Mouse (Mus musculus) neural tube, embryonic 10.5 days (tissue): ENCODE data around the gene Dsp.

ENCODE experiments used
- DNase-seq: peaks from one replicate; pipeline ENCODE4 v3.0.0-alpha.2; 2017; ENCODE audit warnings: low spot score; ENCODE audit errors: extremely low spot score

The Dsp gene

DNA sequence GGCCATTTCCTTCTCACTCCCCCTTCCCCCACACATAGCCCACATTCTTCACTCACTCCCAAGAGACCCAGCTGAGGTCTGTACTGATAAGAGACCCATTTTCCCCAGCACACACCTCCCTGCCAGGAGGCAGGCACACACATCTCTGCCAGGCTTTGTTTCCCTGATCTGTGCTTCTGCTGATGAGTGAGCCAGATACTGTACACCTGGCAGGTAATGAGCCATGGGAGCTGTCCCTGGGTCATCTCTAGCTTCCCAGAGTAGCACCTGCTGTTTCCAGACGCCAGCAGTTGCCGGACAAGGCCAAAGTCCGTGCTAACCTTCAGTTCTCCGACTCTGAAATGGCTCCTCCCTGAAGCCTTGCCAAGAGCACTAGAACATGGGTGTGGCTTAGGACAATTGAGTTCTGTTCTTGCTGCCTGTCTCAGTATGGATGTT lies 19.6 kb downstream of the Dsp start:
- no peak for DNase-seq

DNA sequence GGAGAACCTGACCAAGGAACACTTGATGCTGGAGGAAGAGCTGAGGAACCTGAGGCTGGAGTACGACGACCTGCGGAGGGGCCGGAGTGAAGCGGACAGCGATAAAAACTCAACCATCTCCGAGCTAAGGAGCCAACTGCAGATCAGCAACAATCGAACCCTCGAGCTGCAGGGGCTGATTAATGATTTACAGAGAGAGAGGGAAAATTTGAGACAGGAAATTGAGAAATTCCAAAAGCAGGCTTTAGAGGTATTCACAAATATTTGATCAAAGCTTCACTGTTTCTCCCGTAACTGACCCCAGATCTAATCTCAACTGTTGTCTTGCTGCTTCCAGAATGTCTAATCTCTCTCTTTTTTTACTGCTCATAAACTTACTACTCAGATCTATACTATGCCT lies 42.3 kb downstream of the Dsp start:
- no peak for DNase-seq

DNA sequence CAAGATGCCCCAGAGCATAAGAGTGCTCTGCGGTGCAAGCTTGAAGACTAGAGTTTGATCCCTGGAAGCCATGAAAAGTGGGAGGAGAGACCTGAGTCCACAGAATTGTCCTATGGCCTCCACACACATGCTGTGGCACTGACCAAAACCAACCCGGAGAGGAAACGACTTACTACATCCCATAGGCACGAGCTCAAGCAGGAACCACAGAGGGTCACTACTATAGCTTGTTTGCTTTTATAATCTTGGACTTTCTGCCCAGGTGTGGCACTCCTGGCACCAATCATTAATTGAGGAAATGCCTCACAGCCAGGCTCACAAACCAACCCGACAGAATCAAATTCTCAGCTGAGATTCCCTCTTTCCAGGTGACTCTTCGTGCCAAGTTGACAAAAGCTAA lies 50.3 kb downstream of the Dsp start:
- DNase-seq, result no peak

DNA sequence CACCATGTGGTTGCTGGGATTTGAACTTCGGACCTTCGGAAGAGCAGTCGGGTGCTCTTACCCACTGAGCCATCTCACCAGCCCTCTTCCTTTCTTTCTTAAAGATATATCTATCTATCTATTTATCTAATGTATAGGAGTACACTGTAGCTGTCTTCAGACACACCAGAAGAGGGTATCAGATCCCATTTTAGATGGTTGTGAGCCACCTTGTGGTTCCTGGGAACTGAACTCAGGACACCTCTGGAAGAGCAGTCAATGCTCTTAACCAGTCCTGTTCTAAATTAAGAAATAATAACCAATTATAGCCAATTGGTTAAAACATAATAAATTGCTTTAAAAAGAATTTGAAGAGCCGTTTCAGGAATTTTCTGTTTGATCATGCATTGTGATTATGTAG lies 53.1 kb downstream of the Dsp start:
- no peak for DNase-seq

DNA sequence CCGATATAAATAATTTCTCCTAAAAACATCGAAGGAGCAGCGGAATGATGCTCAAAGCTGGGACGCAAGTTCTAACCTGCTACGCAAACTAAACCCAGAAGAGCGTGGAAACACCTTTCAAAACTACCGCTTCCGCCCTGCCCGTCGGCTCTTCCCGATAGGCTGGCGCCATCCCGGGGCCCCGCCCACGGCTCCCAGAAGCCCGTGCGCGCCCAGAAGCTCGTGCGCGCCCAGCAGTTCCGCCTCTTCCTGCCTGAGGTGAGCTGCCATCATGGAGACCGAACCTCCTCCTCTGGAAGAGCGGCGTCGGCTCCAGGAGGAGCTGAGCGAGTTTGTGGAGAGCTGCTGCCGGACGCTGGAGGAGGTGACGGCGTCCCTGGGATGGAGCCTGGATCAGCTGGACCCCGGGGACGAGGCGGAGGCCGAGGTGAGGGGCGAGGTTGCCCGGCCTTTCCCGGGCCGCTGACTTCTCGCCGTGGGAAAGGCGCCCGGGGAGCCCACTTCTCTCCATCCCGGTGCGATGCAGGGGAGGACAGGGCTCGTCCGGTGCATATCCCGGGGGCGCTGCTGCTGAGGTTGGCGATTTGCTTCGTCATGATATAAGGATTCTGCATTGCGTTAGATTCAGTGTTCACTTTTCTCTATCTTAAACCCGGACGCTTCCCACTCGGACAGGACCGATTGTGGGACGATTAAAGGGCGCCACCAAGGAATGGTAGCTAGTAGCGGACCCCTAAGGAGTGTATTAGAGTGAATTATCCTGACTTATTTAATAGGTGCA lies 53.8 kb downstream of the Dsp start, which contains the start of gene Snrnp48:
Snrnp48 (plus strand) TSS at position 237 of the 781 bp plus-strand sequence.
- DNase-seq, result peak; percentile 89

DNA sequence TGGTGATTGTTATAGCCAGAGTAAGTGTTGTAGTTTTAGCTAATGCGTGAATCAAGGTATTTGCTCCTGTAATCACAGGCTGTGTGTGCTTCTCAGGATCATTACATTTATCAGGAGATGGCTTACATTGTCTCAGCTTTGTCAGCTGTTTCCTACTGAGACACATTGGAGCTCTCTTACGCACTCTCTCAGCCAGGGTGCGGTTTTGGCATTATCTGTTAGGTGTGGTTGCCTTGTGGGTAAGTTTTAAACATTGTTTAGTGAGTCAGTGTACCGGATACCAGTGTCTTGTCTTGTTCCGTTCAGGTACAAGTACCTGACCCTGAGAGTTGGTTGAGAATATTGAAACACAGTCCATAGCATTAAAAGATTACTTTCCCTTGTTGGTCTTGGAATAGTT lies 60.0 kb downstream of the Dsp start:
- DNase-seq, result no peak

DNA sequence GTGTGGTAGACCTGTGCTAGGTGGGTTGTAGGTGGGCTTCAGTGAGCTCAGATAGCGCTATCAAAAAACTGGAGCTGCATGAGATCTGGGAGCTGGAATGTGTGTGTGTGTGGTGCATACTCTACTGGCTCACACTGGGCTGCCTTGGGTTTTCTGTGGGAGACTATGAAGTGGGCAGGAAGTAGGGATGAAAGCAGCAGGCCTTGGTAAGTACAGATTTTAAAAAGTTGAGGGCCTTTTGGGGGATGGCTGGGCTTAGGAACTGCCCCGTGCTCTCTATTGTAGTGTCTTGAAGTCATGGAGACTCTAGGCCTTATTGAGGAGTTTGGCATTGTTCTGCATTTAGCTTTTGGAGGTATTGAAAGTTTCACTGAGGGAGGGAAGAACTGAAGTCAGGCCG lies 67.6 kb downstream of the Dsp start:
- no peak for DNase-seq

DNA sequence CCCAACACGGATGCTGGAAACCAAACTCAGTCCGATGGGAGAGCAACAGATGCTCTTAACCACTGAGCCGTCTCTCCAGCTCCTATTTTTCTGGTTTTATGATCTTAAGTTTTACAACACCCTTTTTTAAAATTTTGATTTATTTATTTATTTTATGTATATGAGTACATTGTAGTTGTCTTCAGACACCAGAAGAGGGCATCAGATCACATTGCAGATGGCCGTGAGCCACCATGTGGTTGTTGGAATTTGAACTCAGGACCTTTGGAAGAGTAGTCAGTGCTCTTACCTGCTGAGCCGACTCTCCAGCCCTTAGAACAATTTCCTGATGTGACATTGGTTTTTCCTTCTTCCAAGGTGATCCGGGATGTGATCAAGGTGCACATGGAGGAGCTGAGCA lies 69.2 kb downstream of the Dsp start:
- no peak for DNase-seq

DNA sequence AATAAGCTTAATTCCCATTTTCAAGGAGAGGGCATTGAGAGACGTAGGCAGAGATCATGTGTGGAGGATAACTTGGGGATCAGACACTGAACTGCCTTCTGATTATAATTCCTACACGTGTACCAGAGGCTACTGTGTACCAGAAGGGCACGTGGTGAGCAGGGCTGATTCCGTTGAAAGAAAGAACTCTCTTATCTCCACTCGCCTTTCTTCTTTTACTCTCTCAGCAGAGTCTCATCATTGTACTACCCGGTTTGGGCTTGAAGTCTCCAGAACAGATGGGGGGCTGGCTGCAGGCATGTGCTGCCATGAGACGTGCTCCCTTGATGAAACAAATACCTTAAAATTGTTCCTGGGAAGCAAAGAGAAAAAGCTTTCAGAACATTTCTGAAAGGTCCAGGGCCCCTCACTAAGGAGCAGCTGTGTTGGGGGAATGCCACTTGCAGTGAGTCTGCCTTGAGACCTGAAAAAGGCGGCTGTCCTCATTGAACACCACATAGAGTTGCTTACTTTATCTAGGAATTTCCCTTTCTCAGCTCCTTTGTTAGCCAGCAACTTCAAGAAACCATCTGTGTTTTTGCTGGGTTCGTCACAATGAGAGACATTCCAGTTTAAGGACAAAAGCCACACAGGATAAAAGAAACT lies 79.2 kb downstream of the Dsp start:
- DNase-seq, result no peak

DNA sequence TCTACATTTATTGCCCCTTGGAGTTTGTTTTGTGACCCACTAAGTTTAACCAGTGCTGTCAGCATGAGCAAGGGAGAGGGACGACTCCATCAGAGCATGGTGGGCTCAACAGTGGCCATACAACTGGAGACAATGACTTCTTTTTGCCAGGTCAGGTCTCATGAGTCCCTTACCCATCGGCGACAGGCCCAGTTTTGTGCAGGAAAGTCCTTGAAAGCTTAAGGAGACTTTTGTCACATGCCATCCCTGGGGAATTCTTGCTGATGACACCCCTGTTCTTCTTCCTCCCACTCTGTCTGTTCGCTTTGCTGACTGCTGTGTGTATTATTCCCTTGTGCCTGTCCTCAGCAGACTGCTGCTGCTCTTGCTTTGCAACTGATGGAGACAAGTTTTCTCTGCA lies 81.3 kb downstream of the Dsp start:
- DNase-seq, result no peak

DNA sequence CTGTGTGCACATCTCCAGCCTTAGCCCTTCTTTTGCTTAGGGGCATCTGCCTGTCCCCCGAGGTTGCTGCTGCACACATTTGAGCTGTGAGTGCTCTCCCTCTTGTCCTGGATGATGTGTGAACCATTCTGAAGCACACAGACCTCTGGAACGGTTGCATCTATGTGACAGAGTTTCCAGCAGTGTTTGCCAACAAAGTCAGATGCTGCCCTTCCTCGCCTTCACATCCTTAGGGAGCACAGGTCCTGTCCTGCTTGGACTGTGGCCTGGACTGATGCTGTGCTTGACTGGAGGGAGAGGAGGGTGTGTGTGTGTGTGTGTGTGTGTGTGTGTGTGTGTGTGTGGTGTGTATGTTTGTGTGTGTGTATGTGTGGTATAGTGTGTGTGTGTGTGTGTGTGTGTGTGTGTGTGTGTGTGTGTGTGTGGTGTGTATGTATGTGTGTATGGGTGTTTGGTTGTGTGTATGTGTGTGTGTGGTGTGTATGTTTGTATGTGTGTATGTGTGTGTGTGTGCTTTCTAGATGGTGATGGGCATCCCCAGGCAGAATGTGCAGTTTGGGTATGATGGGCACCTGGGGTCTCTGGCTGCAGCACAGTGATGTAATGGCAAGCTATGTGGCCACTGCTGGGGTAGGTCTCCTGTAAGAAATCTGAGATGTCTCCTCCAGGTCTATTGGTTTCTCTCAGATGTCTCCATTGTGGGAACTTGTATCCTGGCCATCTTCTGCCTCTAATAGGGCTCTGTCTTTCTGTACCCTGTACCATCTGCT lies 81.9 kb downstream of the Dsp start:
- no peak for DNase-seq

DNA sequence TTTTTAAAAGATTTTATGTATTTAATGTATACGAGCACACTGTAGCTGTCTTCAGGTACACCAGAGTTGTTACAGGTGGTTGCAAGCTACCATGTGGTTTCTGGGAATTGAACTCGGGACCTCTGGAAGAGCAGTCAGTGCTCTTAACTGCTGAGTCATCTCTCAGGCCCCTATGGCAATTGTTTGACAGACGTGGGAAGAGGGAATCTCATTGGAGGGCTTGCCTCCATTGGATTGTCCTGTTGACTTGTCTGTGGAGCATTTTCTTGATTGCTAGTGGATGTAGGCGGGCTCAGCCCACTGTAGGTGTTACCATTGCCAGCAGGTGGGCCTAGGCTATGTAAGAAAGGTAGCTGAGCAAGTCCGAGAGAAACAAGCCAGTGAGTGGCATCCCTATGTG lies 83.6 kb downstream of the Dsp start:
- DNase-seq, result no peak

DNA sequence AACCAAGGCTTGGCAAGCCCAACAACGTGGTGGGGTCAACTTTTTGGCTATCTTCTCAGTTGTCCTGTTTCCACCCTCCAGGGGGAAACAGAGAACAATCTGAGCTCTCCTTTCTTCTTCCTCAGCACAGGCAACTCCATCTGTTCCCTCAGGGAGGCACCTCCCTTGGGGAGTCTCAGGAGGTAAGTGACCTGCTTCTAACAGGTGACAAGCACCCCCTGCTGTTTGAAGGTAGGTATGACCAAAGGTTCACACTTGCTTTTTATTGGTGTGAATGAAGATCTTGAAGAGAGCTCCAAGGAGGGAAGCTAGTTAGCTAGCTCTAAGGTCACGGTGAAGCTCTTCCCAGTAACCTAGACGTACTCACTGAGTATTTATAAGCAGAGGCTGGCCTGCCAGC lies 84.3 kb downstream of the Dsp start:
- DNase-seq, result no peak

DNA sequence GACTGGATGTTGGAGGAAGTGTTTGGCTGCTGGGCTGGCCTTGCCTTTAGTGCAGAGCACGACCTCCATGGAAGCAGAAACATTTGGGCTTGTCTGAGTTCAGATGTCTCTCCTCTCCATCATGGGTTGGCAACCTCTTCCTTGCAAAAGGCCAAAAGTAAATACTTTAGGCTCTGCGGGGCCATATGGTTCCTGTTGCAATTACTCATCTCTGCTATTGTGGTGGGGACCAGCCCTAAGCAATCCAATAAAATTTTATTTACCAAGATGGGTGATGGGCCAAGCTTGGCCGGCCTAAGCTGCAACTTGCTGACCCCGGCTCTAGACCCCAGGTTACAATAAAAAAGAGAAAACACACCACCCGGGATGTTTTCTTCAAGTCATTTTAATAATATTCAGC lies 97.1 kb downstream of the Dsp start:
- no peak for DNase-seq
